Mouse (Mus musculus) right cerebral cortex, postnatal 10 days (tissue): ENCODE measurements at regions not wholly inside any gene's neighbourhood (a gene's known extent, or its start where the extent isn't known, plus 50 kb on each side); places are given as distances from the start of the nearest gene placed in this dataset.

Experiments
- DNase-seq, 2 experiments: peaks; one replicate each; pipeline ENCODE4 v3.0.0; 2021; ENCODE audit warnings: low spot score in 2 of 2

- DNase-seq = no peak
These were observed 375.2 kb downstream of the Shisa9 start for GRCm38 (mm10) chr16:12359116-12359515.

GRCm38 (mm10) chr16:12389545-12389944, 405.6 kb downstream of the Shisa9 start:
- peak; percentile 23 to 28 for DNase-seq

GRCm38 (mm10) chr16:12435697-12436221, 451.8 kb downstream of the Shisa9 start:
- DNase-seq = no peak

- no peak for DNase-seq
These were observed 454.7 kb downstream of the Shisa9 start for GRCm38 (mm10) chr16:12438622-12439021.

- DNase-seq = peak; percentile 33 to 58
These were observed 470.9 kb downstream of the Shisa9 start for GRCm38 (mm10) chr16:12454791-12455190.
